Mouse (Mus musculus) lung, embryonic 15.5 days (tissue): ENCODE measurements around the gene Tgif1. TPM values are rescaled to one million over a fixed set of nuclear protein-coding genes. Genes with fewer than 3 reads are reported as not detected.
A peak's percentile ranks its signal among the peaks of the same experiment; 100 is the strongest.

Source experiments
- ATAC-seq: fragments of 200-750 bp; cut with Nextera tagmentation; 2 replicates; pipeline ENCODE4 v1.8.0; 2017; ENCODE audit warnings: moderate number of reproducible peaks, borderline replicate concordance; ENCODE audit not compliant: low FRiP score, low TSS enrichment; ENCODE audit errors: extremely low read depth
- H3K27ac ChIP-seq: fragments of 300-500 bp; sonication (generic); 2 replicates; pipeline ENCODE4 v1.5.1; 2015; ENCODE audit warnings: moderate library complexity, mild to moderate bottlenecking, inconsistent platforms
- H3K27me3 ChIP-seq: fragments of 300-500 bp; sonication (generic); 2 replicates; pipeline ENCODE4 v1.6.1; 2015; ENCODE audit warnings: inconsistent platforms
- H3K36me3 ChIP-seq: fragments of 300-500 bp; sonication (generic); 2 replicates; pipeline ENCODE4 v1.6.1; 2015; ENCODE audit warnings: inconsistent platforms
- H3K4me1 ChIP-seq: fragments of 300-500 bp; sonication (generic); 2 replicates; pipeline ENCODE4 v1.6.1; 2015; ENCODE audit warnings: inconsistent platforms
- H3K4me2 ChIP-seq: fragments of 300-500 bp; sonication (generic); 2 replicates; pipeline ENCODE4 v1.6.1; 2015; ENCODE audit warnings: inconsistent platforms, mild to moderate bottlenecking, moderate library complexity
- H3K4me3 ChIP-seq: fragments of 300-500 bp; sonication (generic); 2 replicates; pipeline ENCODE4 v1.5.1; 2015; ENCODE audit warnings: mild to moderate bottlenecking, inconsistent platforms
- H3K9ac ChIP-seq: fragments of 300-500 bp; sonication (generic); 2 replicates; pipeline ENCODE4 v1.6.1; 2015; ENCODE audit warnings: inconsistent platforms
- H3K9me3 ChIP-seq: fragments of 300-500 bp; sonication (generic); 2 replicates; pipeline ENCODE4 v1.6.1; 2016; ENCODE audit warnings: inconsistent platforms
- WGBS: fragments of 180-500 bp; shearing (Covaris S2); methylation state at CpG from one replicate; pipeline ENCODE4 v1.1.7; 2015; 5-methylcytosine and 5-hydroxymethylcytosine counted together
- polyA plus RNA-seq: library from polyadenylated mRNA; unstranded; fragments of >200 nt; fragmentation: Nextera tagmentation; extraction: Ambion mirVana; gene quantifications from 2 replicates; pipeline ENCODE4 v1.2.1, GENCODE M21; 2015

The Tgif1 gene
- polyA plus RNA-seq, 1 experiment from 2014 or later: 63.6 TPM

GRCm38 (mm10) chr17:70864645-70865044 lies 11.3 kb upstream of the Tgif1 start:
- Histone ChIP-seq H3K4me3 (no peak overlapping the region), H3K9ac (no peak overlapping the region), H3K9me3 (no peaks in the 10 kb centered on the region), H3K27ac (no peak overlapping the region), H3K27me3 (no peaks in the 10 kb centered on the region), H3K4me2 (no peak overlapping the region), H3K4me1 (no peaks in the 10 kb centered on the region), H3K36me3 (no peaks in the 10 kb centered on the region)
- 57% methylated on average over 3 of the region's 3 CpGs for WGBS
- ATAC-seq: no peak

DNA sequence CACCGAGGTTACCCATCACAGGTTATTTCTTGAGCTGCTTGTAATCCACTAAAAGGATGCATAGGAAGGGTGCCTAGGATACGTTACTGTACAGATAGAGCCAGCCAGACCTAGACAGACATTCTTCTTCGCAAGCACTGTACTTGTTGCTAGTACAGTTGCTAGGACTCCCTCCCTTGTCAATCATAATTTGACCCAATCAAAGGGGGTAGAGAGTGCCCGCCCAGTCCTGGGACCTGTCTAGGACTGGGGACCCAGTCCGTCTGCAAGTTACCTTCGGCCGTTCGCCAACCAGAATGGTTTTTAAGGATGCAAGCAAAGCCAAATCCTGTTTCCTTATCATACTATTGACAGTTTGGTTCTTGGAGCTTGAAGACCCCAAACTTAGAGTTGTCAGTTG lies 10.8 kb upstream of the Tgif1 start:
- no peak overlapping the region for H3K4me3 ChIP-seq
- WGBS: 94% methylated on average over 8 of the region's 8 CpGs

GRCm38 (mm10) chr17:70858814-70859213 lies 5.5 kb upstream of the Tgif1 start:
- Histone ChIP-seq H3K36me3 (no peaks in the 10 kb centered on the region), H3K9ac (no peak overlapping the region), H3K4me3 (no peak overlapping the region), H3K9me3 (no peaks in the 10 kb centered on the region), H3K4me1 (peaks cover 13% of the 10 kb centered on the region), H3K27me3 (no peaks in the 10 kb centered on the region), H3K4me2 (no peak overlapping the region), H3K27ac (no peak overlapping the region)
- no peak for ATAC-seq
- 78% methylated on average over 4 of the region's 4 CpGs for WGBS

More for the DNA sequence above, 10.8 kb upstream of the Tgif1 start:
- ATAC-seq: no peak
- H3K4me2 ChIP-seq: no peak overlapping the region
- no peaks in the 10 kb centered on the region for H3K36me3 ChIP-seq
- no peaks in the 10 kb centered on the region for H3K27me3 ChIP-seq
- H3K4me1 ChIP-seq: no peaks in the 10 kb centered on the region
- no peaks in the 10 kb centered on the region for H3K9me3 ChIP-seq
- H3K27ac ChIP-seq: no peak overlapping the region
- H3K9ac ChIP-seq: no peak overlapping the region

GRCm38 (mm10) chr17:70856871-70857415 lies 3.6 kb upstream of the Tgif1 start:
- no peak for ATAC-seq
- H3K27ac ChIP-seq: no peak overlapping the region
- no peak overlapping the region for H3K9ac ChIP-seq
- no peaks in the 10 kb centered on the region for H3K9me3 ChIP-seq
- 47% methylated on average over 12 of the region's 12 CpGs for WGBS
- H3K27me3 ChIP-seq: no peaks in the 10 kb centered on the region
- H3K36me3 ChIP-seq: no peaks in the 10 kb centered on the region
- no peak overlapping the region for H3K4me3 ChIP-seq
- no peak overlapping the region for H3K4me2 ChIP-seq
- H3K4me1 ChIP-seq: peaks cover 16% of the 10 kb centered on the region

GRCm38 (mm10) chr17:70854021-70854420 lies 675 bp upstream of the Tgif1 start:
- H3K9ac ChIP-seq: peak overlapping the region; percentile 69
- no peaks in the 10 kb centered on the region for H3K27me3 ChIP-seq
- ATAC-seq: no peak
- H3K36me3 ChIP-seq: no peaks in the 10 kb centered on the region
- H3K27ac ChIP-seq: peak overlapping the region; percentile 99
- 15% methylated on average over 6 of the region's 6 CpGs for WGBS
- peak overlapping the region; percentile 75 for H3K4me3 ChIP-seq
- H3K9me3 ChIP-seq: no peaks in the 10 kb centered on the region
- H3K4me1 ChIP-seq: peaks cover 16% of the 10 kb centered on the region
- peak overlapping the region; percentile 94 for H3K4me2 ChIP-seq

GRCm38 (mm10) chr17:70852686-70853386 lies 510 bp downstream of the Tgif1 start:
- peak overlapping the region; percentile 94 for H3K4me2 ChIP-seq
- no peaks in the 10 kb centered on the region for H3K27me3 ChIP-seq
- H3K9ac ChIP-seq: peak overlapping the region; percentile 69
- H3K9me3 ChIP-seq: no peaks in the 10 kb centered on the region
- peaks cover 16% of the 10 kb centered on the region for H3K4me1 ChIP-seq
- H3K36me3 ChIP-seq: no peaks in the 10 kb centered on the region
- peak overlapping the region; percentile 75 for H3K4me3 ChIP-seq
- ATAC-seq: peak; percentile 52
- peak overlapping the region; percentile 99 for H3K27ac ChIP-seq
- 0% methylated on average over 51 of the region's 51 CpGs for WGBS

DNA sequence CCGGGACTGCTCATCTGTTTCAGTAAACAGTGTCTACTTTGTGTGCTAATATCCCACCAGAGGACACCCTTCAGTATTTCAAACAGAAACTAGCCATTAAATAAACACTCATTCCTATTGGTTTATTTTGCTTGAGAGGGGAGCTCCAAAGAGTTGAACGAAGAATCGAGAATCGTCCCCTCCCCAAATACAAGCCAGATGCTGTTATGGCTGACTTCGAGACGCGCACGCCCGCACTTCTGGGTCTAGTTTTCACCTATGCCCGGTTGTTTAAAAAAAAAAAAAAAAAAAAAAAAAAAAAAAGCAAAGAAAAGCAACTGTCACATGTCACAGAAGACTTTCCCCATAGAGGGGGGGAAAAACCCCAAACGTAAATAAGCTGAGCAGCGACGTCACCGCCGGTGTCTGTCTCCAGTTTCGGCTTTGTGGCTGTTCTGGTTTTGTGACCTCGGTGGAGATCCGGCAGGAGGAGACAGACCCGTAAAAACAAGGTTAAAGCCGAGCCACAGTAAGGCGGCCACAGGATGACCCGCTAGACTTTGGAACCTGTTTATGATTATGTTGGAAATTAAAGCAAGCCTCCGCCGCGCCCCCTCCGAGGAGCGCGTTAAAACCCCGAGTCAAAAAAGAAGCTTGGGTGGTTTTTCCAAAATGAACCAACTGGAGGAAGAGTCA lies 1.2 kb downstream of the Tgif1 start:
- H3K9ac ChIP-seq: peak overlapping the region; percentile 69
- H3K4me1 ChIP-seq: peaks cover 20% of the 10 kb centered on the region
- peak overlapping the region; percentile 75 for H3K4me3 ChIP-seq
- no peaks in the 10 kb centered on the region for H3K36me3 ChIP-seq
- no peak for ATAC-seq
- H3K9me3 ChIP-seq: no peaks in the 10 kb centered on the region
- no peaks in the 10 kb centered on the region for H3K27me3 ChIP-seq
- under 1% methylated on average over 29 of the region's 29 CpGs for WGBS
- peak overlapping the region; percentile 94 for H3K4me2 ChIP-seq
- peak overlapping the region; percentile 99 for H3K27ac ChIP-seq

- H3K4me1 ChIP-seq: peaks cover 24% of the 10 kb centered on the region
- H3K9ac ChIP-seq: peak overlapping the region; percentile 69
- H3K27ac ChIP-seq: peak overlapping the region; percentile 99
- no peaks in the 10 kb centered on the region for H3K9me3 ChIP-seq
- ATAC-seq: peak; percentile 61
- H3K27me3 ChIP-seq: no peaks in the 10 kb centered on the region
- H3K36me3 ChIP-seq: no peaks in the 10 kb centered on the region
- H3K4me3 ChIP-seq: peak overlapping the region; percentile 75
- peak overlapping the region; percentile 94 for H3K4me2 ChIP-seq
- under 1% methylated on average over 52 of the region's 54 CpGs for WGBS
Observed at GRCm38 (mm10) chr17:70850996-70851991, 2.1 kb downstream of the Tgif1 start.

GRCm38 (mm10) chr17:70850233-70850995 lies 2.9 kb downstream of the Tgif1 start:
- Histone ChIP-seq H3K27me3 (no peaks in the 10 kb centered on the region), H3K36me3 (peaks cover 4% of the 10 kb centered on the region; the same call in 1 of the 2 replicates), H3K9me3 (no peaks in the 10 kb centered on the region), H3K4me2 (peak overlapping the region; percentile 94), H3K27ac (peak overlapping the region; percentile 99), H3K4me1 (peaks cover 33% of the 10 kb centered on the region), H3K4me3 (peak overlapping the region; percentile 75), H3K9ac (peak overlapping the region; percentile 69)
- ATAC-seq: no peak
- WGBS: under 1% methylated on average over 40 of the region's 40 CpGs

DNA sequence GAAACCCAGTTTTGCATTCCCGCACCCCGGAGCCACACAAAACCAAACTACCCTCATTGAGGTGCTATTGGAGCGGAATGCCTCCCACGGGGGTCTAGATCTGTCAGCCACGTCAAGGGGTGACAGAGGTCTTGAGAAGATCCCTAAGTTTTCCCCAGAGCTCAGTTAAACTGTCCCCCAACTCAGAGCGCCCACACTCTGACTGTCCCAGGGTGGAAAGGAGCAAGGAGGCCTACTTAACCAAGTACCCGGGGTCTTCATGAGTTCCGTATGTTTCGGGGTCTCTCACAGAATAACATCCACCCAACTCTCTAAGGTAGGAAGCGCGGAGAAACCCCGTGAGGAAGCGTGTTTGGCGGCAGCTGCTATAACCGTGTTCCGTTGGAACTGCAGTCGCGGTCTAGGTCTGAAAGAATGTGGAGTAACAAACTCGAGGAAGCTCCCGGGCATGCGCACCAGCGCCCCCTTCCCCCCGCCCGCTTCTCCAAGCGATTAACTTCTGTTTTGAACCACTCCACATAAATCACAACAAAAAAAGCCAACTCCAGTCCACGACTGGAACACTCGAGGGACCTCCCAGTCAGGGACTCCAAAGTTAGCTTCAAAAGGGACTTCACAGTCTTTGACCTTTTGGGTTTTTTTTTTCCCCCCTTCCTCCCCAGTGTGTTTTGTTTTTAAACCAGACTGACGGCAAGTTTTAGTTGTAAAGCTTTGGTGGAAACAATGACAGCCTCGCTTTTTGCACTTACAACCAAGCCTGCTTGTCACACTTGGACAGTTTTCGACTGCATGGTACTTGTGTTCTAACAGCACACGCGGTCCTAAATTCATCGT lies 3.7 kb downstream of the Tgif1 start:
- Histone ChIP-seq H3K27ac (peak overlapping the region; percentile 99), H3K36me3 (peaks cover 8% of the 10 kb centered on the region), H3K4me1 (peaks cover 40% of the 10 kb centered on the region), H3K9ac (peak overlapping the region; percentile 69), H3K4me2 (peak overlapping the region; percentile 94), H3K4me3 (peak overlapping the region; percentile 75), H3K27me3 (no peaks in the 10 kb centered on the region), H3K9me3 (no peaks in the 10 kb centered on the region)
- ATAC-seq: no peak
- under 1% methylated on average over 33 of the region's 33 CpGs for WGBS
